Mouse (Mus musculus) thymus, adult 2 months (tissue): ENCODE data around the gene Rph3al.

Experiments
- CTCF ChIP-seq: fragments of 200-500 bp; IDR thresholded peaks from 2 replicates; pipeline ENCODE4 v1.5.1; 2012; ENCODE audit warnings: mild to moderate bottlenecking, control low read depth, low read length, moderate library complexity, borderline replicate concordance; ENCODE audit not compliant: control insufficient read depth, poor library complexity, insufficient read depth; ENCODE audit errors: extremely low read depth
- POLR2A ChIP-seq: fragments of 200-500 bp; IDR thresholded peaks from 2 replicates; pipeline ENCODE4 v1.6.1; 2012; ENCODE audit warnings: mild to moderate bottlenecking, low read length, control low read depth, moderate library complexity; ENCODE audit not compliant: control insufficient read depth, poor library complexity, insufficient read depth; ENCODE audit errors: extremely low read depth

DNA sequence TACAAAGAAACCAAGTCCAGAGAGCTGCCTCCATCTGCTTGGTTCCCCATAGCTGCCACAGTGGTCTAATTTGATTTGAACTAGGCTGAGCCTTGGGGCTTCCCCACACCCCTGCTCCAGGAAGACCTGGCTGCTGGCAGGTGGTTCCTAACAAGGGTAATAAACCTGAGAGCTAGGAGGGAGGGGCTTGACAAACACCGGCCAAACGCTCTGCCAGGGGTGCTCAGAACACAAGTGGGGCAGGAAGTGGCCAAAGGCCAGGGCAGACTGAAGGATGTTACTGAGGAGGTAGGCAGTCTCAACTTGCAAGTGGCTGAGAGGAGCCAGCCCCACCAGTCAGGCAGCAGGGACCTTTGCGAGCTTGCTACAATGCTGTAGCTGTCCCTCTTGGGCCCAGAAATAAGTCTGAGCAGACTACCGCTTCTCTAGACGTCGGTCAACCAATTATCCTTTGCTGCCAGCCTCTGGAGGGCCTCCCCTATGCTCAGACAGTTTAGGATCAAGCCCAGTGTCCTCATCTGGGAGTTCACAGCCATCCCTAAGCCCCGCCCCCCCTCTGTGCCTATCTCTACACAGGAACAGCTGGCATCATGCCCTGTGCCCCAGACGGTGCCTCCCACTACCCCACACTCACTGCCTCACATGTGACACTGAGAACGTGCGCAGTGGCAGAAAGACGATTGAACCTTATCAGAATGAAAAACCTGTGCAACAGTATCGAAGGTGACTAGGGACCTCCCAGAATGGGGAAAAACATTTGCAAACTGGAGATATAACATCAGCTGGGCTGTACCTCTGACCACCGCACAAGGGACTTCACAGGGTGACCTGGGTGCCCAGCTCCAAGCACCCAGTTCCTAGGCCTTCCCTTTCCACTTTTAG lies 11.6 kb downstream of the Rph3al start:
- TF ChIP-seq CTCF, result no peak
- no peak for TF ChIP-seq POLR2A
